Mouse (Mus musculus): ENCODE data around the gene Olfr722.

GRCm38 (mm10) chr14:49901899-49902298, at the start of gene Olfr722:
- TF ChIP-seq CTCF (IDR thresholded peaks at IDR 0.05; ENCODE audit: low read depth) = no peak
- TF ChIP-seq EP300 (IDR thresholded peaks at IDR 0.05; ENCODE audit: low read depth) = no peak

Data from liver, embryonic 14.5 days (tissue).